Mouse (Mus musculus): ENCODE results near the gene Slc1a1. TPM values are rescaled to one million over a fixed set of nuclear protein-coding genes. Genes with fewer than 3 reads are reported as not detected.

Gene Slc1a1
- polyA plus RNA-seq, 1 experiment from 2014 or later: 3.5 TPM

DNA sequence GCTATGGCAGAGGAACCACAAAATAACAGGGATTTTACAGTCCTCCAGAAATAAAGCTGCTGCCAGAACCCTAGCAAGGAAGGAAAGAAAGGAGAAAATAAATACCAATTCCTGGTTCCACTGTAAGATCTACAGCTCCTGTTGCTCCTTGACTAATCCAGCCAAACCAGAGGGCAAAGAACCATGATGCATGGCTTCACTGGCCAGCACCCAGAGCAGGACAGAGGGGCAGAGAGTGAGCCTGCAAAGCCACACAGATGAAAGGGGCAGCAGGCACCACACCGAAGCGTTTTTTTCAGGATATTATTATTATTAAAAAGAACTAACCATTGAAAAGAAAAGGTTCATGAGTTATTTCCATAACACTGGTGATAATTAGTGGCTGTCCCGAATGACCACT is 17.2 kb downstream of the Slc1a1 start:
- no peak for DNase-seq
- Histone ChIP-seq H3K4me3 (ENCODE audit: low read depth, low read length) (no peak overlapping the region), H3K9me3 (ENCODE audit: low read depth, low read length) (no peaks in the 10 kb centered on the region), H3K4me1 (ENCODE audit: insufficient read depth) (no peaks in the 10 kb centered on the region), H3K36me3 (ENCODE audit: insufficient read depth) (no peaks in the 10 kb centered on the region), H3K27me3 (ENCODE audit: insufficient read depth, low read length) (no peaks in the 10 kb centered on the region), H3K9ac (no peak overlapping the region), H3K4me2 (no peak overlapping the region), H3K27ac (ENCODE audit: low read depth) (no peak overlapping the region)
- ATAC-seq (ENCODE audit: insufficient read depth): no peak
- no peak for TF ChIP-seq CTCF (IDR thresholded peaks at IDR 0.05; ENCODE audit: low read depth)
- 84% methylated on average over 3 of the region's 3 CpGs for WGBS

DNA sequence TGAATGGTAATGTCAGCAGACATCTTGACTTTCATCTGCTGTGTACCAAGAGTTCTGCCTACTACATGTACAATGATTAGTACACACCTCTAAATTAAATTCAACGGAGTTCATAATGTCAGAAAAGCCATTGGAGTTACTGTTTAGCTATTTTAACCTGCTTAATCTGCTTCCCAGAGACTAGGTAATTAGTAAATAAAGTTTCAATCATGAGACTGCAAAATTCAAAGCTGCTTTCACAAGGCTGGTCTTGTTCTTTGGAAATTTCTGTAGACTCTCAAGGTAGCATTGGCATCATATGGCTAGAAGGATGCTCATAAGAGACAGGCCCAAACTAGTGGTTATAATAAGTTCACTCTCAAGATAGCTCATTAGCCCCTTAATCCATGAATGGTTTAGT is 20.0 kb downstream of the Slc1a1 start:
- Histone ChIP-seq H3K4me1 (ENCODE audit: insufficient read depth) (no peaks in the 10 kb centered on the region), H3K9ac (no peak overlapping the region), H3K27ac (ENCODE audit: low read depth) (no peak overlapping the region), H3K36me3 (ENCODE audit: insufficient read depth) (no peaks in the 10 kb centered on the region), H3K9me3 (ENCODE audit: low read depth, low read length) (no peaks in the 10 kb centered on the region), H3K27me3 (ENCODE audit: insufficient read depth, low read length) (no peaks in the 10 kb centered on the region), H3K4me2 (no peak overlapping the region), H3K4me3 (ENCODE audit: low read depth, low read length) (no peak overlapping the region)
- DNase-seq: no peak
- 73% methylated on average over 1 of the region's 1 CpGs for WGBS
- ATAC-seq (ENCODE audit: insufficient read depth): no peak
- TF ChIP-seq CTCF (IDR thresholded peaks at IDR 0.05; ENCODE audit: low read depth): no peak

DNA sequence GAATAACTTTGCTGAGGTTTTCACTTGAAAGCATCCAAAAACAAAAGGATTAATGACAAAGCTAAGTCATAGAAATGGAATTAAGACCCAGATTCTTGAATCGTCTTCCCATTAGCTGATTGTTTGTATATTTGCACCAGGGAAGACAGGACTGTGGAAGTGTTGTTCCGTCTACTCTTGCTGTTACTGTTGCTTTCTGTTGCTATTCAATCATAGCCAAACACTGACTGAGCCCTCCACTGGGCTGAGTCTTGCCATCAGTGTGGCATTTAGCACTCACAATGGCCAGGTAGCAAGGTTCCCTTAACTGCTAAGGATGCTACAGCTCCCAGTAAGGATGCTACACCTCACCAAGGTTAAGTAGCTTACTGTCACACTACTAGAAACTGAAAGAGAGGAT is 25.4 kb downstream of the Slc1a1 start:
- no peak for TF ChIP-seq CTCF (IDR thresholded peaks at IDR 0.05; ENCODE audit: low read depth)
- no peak overlapping the region for H3K27ac ChIP-seq (ENCODE audit: low read depth)
- no peak overlapping the region for H3K4me3 ChIP-seq (ENCODE audit: low read depth, low read length)
- ATAC-seq (ENCODE audit: insufficient read depth) (no peak), DNase-seq (no peak)
- H3K9ac ChIP-seq: no peak overlapping the region
- WGBS: 77% methylated on average over 2 of the region's 2 CpGs
- H3K36me3 ChIP-seq (ENCODE audit: insufficient read depth): no peaks in the 10 kb centered on the region
- H3K4me1 ChIP-seq (ENCODE audit: insufficient read depth): no peaks in the 10 kb centered on the region
- no peaks in the 10 kb centered on the region for H3K9me3 ChIP-seq (ENCODE audit: low read depth, low read length)
- no peaks in the 10 kb centered on the region for H3K27me3 ChIP-seq (ENCODE audit: insufficient read depth, low read length)
- H3K4me2 ChIP-seq: no peak overlapping the region

DNA sequence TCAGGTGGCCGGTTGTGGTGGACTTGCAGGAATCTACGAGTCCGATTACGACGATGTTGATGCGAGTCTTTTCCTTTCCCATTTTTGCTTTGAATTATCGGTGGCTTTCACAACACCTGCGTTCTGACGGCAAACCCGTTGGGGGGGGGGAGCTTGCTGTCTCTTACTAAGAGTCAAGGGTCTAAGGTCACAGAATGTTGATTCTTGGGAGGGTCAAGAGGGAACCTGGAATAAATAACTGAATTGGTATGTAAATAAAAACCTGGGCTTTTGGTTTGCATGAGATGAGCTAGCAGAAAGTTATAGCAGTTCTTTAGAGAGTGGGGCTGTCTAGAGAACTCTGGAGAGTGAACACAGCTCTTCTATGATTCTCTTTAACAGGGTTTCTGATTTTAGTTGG is 28.8 kb downstream of the Slc1a1 start:
- no peak overlapping the region for H3K27ac ChIP-seq (ENCODE audit: low read depth)
- no peak for DNase-seq
- H3K9me3 ChIP-seq (ENCODE audit: low read depth, low read length): no peaks in the 10 kb centered on the region
- ATAC-seq (ENCODE audit: insufficient read depth): no peak
- H3K4me3 ChIP-seq (ENCODE audit: low read depth, low read length): no peak overlapping the region
- H3K36me3 ChIP-seq (ENCODE audit: insufficient read depth): no peaks in the 10 kb centered on the region
- H3K9ac ChIP-seq: no peak overlapping the region
- TF ChIP-seq CTCF (IDR thresholded peaks at IDR 0.05; ENCODE audit: low read depth): no peak
- no peaks in the 10 kb centered on the region for H3K27me3 ChIP-seq (ENCODE audit: insufficient read depth, low read length)
- H3K4me2 ChIP-seq: no peak overlapping the region
- 66% methylated on average over 10 of the region's 10 CpGs for WGBS
- H3K4me1 ChIP-seq (ENCODE audit: insufficient read depth): no peaks in the 10 kb centered on the region

DNA sequence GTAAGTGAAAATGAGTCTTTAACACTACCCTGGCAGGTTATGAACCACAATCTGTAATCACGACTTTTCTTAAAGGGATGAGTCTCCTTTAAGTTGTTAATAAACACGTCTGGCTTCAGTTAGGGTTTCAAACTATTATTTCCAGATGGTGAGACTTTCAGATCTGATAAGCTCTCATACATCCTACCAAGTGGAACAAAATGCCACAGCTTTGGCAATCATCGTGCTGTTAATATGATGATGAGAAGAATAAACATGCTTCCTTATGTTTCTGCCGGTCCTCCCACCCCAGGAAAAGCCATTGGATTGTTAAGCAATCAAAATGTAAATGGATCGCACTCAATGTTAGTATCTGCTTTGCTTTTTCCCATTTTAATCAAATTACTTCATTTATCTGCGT is 30.1 kb downstream of the Slc1a1 start:
- no peak for DNase-seq
- TF ChIP-seq CTCF (IDR thresholded peaks at IDR 0.05; ENCODE audit: low read depth): no peak

DNA sequence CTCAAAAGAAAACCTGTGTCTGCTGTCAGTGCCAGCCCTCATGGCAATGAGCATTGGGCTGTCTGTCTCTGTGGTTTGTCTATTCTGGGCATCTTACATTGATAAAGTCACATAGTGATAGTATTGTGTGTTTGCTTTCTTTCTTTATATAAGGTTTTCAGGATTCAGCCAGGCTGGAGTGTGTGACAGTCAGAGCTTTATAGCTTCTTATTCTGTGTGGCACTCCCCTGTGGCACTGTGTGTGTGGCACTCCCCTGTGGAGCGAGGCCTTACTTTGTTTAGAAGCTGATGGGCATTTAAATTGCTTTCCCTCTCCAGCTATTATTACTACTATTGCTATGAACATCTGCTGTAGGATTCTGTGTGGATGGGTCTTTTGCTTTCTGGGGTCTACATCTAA is 30.7 kb downstream of the Slc1a1 start:
- no peak for TF ChIP-seq CTCF (IDR thresholded peaks at IDR 0.05; ENCODE audit: low read depth)
- H3K4me2 ChIP-seq: no peak overlapping the region
- no peaks in the 10 kb centered on the region for H3K9me3 ChIP-seq (ENCODE audit: low read depth, low read length)
- no peaks in the 10 kb centered on the region for H3K27me3 ChIP-seq (ENCODE audit: insufficient read depth, low read length)
- ATAC-seq (ENCODE audit: insufficient read depth): no peak
- no peaks in the 10 kb centered on the region for H3K36me3 ChIP-seq (ENCODE audit: insufficient read depth)
- DNase-seq: no peak
- no peak overlapping the region for H3K4me3 ChIP-seq (ENCODE audit: low read depth, low read length)
- WGBS: 88% methylated on average over 1 of the region's 1 CpGs
- no peak overlapping the region for H3K9ac ChIP-seq
- H3K4me1 ChIP-seq (ENCODE audit: insufficient read depth): no peaks in the 10 kb centered on the region
- H3K27ac ChIP-seq (ENCODE audit: low read depth): no peak overlapping the region

More for the DNA sequence above, 30.1 kb downstream of the Slc1a1 start:
- H3K4me2 ChIP-seq: no peak overlapping the region
- ATAC-seq (ENCODE audit: insufficient read depth): no peak
- H3K9ac ChIP-seq: no peak overlapping the region
- no peak overlapping the region for H3K4me3 ChIP-seq (ENCODE audit: low read depth, low read length)
- H3K4me1 ChIP-seq (ENCODE audit: insufficient read depth): no peaks in the 10 kb centered on the region
- no peak overlapping the region for H3K27ac ChIP-seq (ENCODE audit: low read depth)
- no peaks in the 10 kb centered on the region for H3K27me3 ChIP-seq (ENCODE audit: insufficient read depth, low read length)
- no peaks in the 10 kb centered on the region for H3K36me3 ChIP-seq (ENCODE audit: insufficient read depth)
- WGBS: 59% methylated on average over 6 of the region's 6 CpGs
- no peaks in the 10 kb centered on the region for H3K9me3 ChIP-seq (ENCODE audit: low read depth, low read length)

DNA sequence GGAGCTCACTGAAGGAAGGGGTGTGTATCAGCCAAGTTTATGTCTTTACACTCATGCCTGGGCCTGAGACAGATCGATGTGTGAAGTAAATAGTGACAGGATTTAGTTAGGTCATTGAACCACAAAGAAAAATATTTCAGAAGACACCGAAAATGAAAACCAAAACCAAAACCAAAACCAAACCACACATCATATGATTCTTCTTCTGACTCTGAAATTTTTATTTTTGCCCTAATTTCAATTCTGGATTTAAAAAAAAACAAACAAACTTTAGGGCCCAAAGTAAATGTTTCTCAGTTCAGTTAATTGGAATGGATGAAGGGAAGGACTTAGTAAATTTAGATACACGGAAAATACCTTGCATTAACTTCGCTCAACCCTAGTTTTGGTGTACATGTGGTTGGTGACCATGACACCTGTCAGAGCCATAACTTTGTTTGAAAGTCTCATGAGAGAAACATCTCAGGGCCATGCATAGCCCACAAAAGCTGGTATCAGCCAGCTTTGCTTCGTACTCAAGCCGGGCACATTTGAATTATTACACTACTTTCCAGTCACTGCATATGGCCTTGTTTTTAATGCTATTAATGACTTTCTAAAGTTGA is 34.5 kb downstream of the Slc1a1 start:
- 85% methylated on average over 6 of the region's 6 CpGs for WGBS
- no peaks in the 10 kb centered on the region for H3K27me3 ChIP-seq (ENCODE audit: insufficient read depth, low read length)
- H3K36me3 ChIP-seq (ENCODE audit: insufficient read depth): no peaks in the 10 kb centered on the region
- no peak overlapping the region for H3K4me3 ChIP-seq (ENCODE audit: low read depth, low read length)
- no peak for ATAC-seq (ENCODE audit: insufficient read depth)
- no peaks in the 10 kb centered on the region for H3K9me3 ChIP-seq (ENCODE audit: low read depth, low read length)
- H3K4me2 ChIP-seq: no peak overlapping the region
- no peak for DNase-seq
- no peak overlapping the region for H3K27ac ChIP-seq (ENCODE audit: low read depth)
- H3K9ac ChIP-seq: no peak overlapping the region
- no peaks in the 10 kb centered on the region for H3K4me1 ChIP-seq (ENCODE audit: insufficient read depth)
- TF ChIP-seq CTCF (IDR thresholded peaks at IDR 0.05; ENCODE audit: low read depth): no peak

DNA sequence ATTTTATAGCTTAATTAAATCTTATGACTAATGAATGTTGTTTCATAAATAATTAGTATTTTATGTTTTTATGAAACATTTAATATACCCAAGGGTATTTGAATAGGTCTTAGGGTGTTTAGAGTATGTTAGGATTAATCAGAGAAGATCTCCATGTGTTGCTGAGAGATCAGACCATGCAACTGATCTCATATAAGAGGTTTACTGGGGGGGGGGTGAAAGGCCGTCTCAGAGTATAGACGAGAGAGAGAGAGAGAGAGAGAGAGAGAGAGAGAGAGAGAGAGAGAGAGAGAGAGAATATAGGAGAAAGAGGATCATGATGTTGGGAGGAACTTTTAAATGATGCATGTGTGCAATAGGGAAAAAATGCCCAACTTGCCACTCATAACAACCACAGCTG is 35.5 kb downstream of the Slc1a1 start:
- 51% methylated on average over 2 of the region's 2 CpGs for WGBS
- no peak for TF ChIP-seq CTCF (IDR thresholded peaks at IDR 0.05; ENCODE audit: low read depth)
- Histone ChIP-seq H3K4me1 (ENCODE audit: insufficient read depth) (no peaks in the 10 kb centered on the region), H3K9me3 (ENCODE audit: low read depth, low read length) (no peaks in the 10 kb centered on the region), H3K36me3 (ENCODE audit: insufficient read depth) (no peaks in the 10 kb centered on the region), H3K27me3 (ENCODE audit: insufficient read depth, low read length) (no peaks in the 10 kb centered on the region), H3K27ac (ENCODE audit: low read depth) (no peak overlapping the region), H3K9ac (no peak overlapping the region), H3K4me2 (no peak overlapping the region), H3K4me3 (ENCODE audit: low read depth, low read length) (no peak overlapping the region)
- DNase-seq (no peak), ATAC-seq (ENCODE audit: insufficient read depth) (no peak)

Measured in lung, embryonic 14.5 days (tissue).